Mouse (Mus musculus) stomach, postnatal 0 days (tissue): Measurements from ENCODE around the gene Rgs3. TPM values are rescaled to one million over a fixed set of nuclear protein-coding genes. Genes with fewer than 3 reads are reported as not detected.

Source experiments
- ATAC-seq: fragments of 200-750 bp; cut with Nextera tagmentation; 2 replicates; pipeline ENCODE4 v1.8.0; 2017; ENCODE audit not compliant: low FRiP score, low TSS enrichment
- DNase-seq: peaks from one replicate; pipeline ENCODE4 v3.0.0-alpha.2; 2016; ENCODE audit warnings: low spot score
- H3K27ac ChIP-seq: fragments of 300-500 bp; sonication (generic); replicated peaks from 2 replicates; pipeline ENCODE4 v1.5.1; 2014; ENCODE audit warnings: mild to moderate bottlenecking, control low read depth
- H3K27me3 ChIP-seq: fragments of 300-500 bp; sonication (generic); 2 replicates; pipeline ENCODE4 v1.6.1; 2014; ENCODE audit warnings: low read length; ENCODE audit not compliant: control insufficient read depth, insufficient read depth
- H3K36me3 ChIP-seq: fragments of 300-500 bp; sonication (generic); 2 replicates; pipeline ENCODE4 v1.6.1; 2014; ENCODE audit warnings: low read length, mixed read lengths; ENCODE audit not compliant: control insufficient read depth, insufficient read depth
- H3K4me1 ChIP-seq: fragments of 300-500 bp; sonication (generic); replicated peaks from 2 replicates; pipeline ENCODE4 v1.6.1; 2014; ENCODE audit warnings: antibody characterized with exemption; ENCODE audit not compliant: control insufficient read depth, insufficient read depth
- H3K4me2 ChIP-seq: fragments of 300-500 bp; sonication (generic); replicated peaks from 2 replicates; pipeline ENCODE4 v1.6.1; 2014; ENCODE audit warnings: low read depth, mild to moderate bottlenecking, control low read depth, moderate library complexity
- H3K4me3 ChIP-seq: fragments of 300-500 bp; sonication (generic); 2 replicates; pipeline ENCODE4 v1.5.1; 2014; ENCODE audit warnings: low read depth, low read length, control low read depth
- H3K9ac ChIP-seq: fragments of 300-500 bp; sonication (generic); 2 replicates; pipeline ENCODE4 v1.6.1; 2014; ENCODE audit warnings: mild to moderate bottlenecking, low read length, control low read depth, mixed read lengths
- H3K9me3 ChIP-seq: fragments of 300-500 bp; sonication (generic); 2 replicates; pipeline ENCODE4 v1.6.1; 2016; ENCODE audit warnings: low read length; ENCODE audit not compliant: control insufficient read depth
- CTCF ChIP-seq: IDR thresholded peaks from 2 replicates; pipeline ENCODE4 v1.5.1; 2016; ENCODE audit warnings: antibody characterized with exemption, low read depth, mild to moderate bottlenecking, moderate library complexity
- EP300 ChIP-seq: optimal IDR thresholded peaks from 2 replicates; pipeline ENCODE3; 2016; ENCODE audit warnings: antibody characterized with exemption
- WGBS: fragments of 180-500 bp; shearing (Covaris S2); extraction: QIAGEN DNeasy Blood & Tissue Kit; methylation state at CpG from one replicate; pipeline ENCODE4 v1.1.7; 2014; 5-methylcytosine and 5-hydroxymethylcytosine counted together
- polyA plus RNA-seq: library from polyadenylated mRNA; unstranded; fragments of >200 nt; fragmentation: Nextera tagmentation; extraction: Ambion mirVana; gene quantifications from 2 replicates; pipeline ENCODE4 v1.2.1, GENCODE M21; 2015

Rgs3 gene
- polyA plus RNA-seq, 1 experiment from 2014 or later: 30.0 TPM

DNA sequence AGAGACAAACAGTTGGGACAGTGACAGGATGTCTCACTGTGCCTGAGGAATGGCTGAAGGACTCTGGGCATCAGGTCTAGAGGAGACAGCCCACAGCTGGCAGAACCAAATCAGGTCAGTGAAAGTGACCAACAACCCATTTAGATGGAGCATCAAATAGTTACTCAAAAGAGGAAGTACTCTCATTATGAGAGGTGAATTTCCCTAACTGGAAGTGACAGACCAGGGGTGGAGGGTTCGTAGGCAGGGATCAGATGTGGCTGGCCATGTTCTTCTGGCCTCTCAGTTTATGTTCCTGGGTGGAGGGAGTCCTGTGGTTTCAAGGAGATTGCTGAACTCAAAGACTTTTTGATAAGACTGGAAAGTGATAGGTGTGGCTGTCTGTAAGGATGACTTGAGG, 40.9 kb downstream of the Rgs3 start:
- no peaks in the 10 kb centered on the region for H3K4me1 ChIP-seq
- WGBS: 83% methylated on average over 1 of the region's 1 CpGs
- no peak for ATAC-seq
- no peak overlapping the region for H3K27ac ChIP-seq
- no peak overlapping the region for H3K9ac ChIP-seq
- no peaks in the 10 kb centered on the region for H3K36me3 ChIP-seq
- H3K4me3 ChIP-seq: no peak overlapping the region
- DNase-seq: no peak
- H3K4me2 ChIP-seq: no peak overlapping the region
- no peaks in the 10 kb centered on the region for H3K9me3 ChIP-seq
- H3K27me3 ChIP-seq: no peaks in the 10 kb centered on the region
- TF ChIP-seq EP300: no peak

DNA sequence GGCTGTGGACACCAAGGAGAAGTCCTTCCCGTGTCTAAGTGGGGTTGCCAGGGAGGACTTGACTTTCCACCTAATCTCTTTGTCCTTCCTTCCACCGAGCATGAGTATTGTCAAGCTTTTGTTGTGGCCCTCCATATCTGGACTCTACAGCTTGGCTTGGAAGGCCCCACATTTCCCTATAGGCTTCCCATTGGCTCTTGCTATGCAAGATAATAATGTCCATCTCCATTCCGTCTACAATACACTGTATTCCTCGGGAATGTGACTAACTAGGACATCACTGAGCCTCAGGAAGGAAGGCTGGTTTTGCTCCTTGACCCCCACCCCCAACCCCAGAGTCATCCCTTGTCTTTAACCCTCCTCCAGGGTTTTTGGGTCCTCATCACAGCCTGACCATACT, 44.0 kb downstream of the Rgs3 start:
- 75% methylated on average over 4 of the region's 4 CpGs for WGBS
- ATAC-seq (no peak), DNase-seq (no peak)
- H3K4me1 ChIP-seq: no peaks in the 10 kb centered on the region
- H3K27ac ChIP-seq: no peak overlapping the region
- no peak overlapping the region for H3K4me3 ChIP-seq
- H3K9me3 ChIP-seq: no peaks in the 10 kb centered on the region
- no peaks in the 10 kb centered on the region for H3K27me3 ChIP-seq
- H3K9ac ChIP-seq: no peak overlapping the region
- H3K4me2 ChIP-seq: no peak overlapping the region
- no peaks in the 10 kb centered on the region for H3K36me3 ChIP-seq
- TF ChIP-seq CTCF (no peak), EP300 (no peak)

DNA sequence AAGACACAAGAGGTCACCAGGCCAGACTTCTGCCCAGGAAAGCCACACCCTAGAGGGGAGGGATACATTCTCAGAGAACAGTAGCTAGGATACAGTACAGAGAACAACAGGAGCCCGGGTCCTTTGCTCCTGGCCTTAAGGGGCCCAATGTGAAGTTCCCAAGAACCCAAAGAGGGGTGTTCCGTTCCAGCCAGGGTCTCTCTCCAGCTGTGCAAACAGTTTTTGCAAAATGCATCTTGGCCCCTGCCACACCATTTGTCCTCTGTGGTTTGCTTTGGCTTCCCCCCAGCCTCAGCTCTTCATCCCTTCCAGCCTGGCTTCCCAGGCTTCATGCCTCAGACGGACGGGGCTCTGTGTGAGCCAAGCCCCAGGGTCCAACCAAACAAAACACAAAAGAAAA, 44.4 kb downstream of the Rgs3 start:
- TF ChIP-seq CTCF: no peak
- TF ChIP-seq EP300: no peak
- Histone ChIP-seq H3K9me3 (no peaks in the 10 kb centered on the region), H3K4me2 (no peak overlapping the region), H3K9ac (no peak overlapping the region), H3K27me3 (no peaks in the 10 kb centered on the region), H3K4me3 (no peak overlapping the region), H3K4me1 (no peaks in the 10 kb centered on the region), H3K36me3 (no peaks in the 10 kb centered on the region), H3K27ac (no peak overlapping the region)
- no peak for ATAC-seq
- DNase-seq: no peak
- 56% methylated on average over 4 of the region's 4 CpGs for WGBS

DNA sequence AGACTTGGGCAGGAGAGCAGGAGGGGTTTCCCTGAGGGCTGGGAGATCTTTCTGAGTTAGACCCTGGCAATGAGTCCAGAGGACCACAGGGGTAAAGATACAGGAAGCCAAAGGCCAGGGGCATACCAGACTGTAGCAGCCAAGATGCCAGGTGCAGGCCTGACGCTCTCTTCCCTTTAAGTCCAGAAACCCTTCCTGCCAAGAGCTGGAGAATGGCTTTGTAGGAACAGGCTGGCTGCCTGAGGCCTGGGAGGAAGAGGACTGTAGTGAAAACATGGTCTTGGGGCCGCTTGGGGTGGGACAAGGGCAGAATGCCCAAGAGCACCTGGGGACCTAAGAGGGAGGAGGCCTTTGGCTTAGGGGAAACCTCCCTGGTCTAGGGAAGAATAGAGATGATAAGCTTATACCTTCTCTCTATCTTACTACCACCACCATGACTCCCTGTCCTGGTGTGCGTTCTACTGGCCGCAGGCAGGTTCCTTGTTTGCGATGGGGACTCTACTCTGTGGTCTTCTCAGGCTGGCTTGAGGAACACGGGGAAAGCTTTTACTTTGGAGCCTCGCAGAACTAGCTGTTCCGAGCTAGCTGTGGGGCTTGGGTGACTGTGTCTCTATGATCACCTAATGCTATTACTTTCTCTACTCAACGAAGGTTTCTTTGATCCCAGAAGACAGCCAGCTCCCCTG, 46.4 kb downstream of the Rgs3 start:
- no peaks in the 10 kb centered on the region for H3K9me3 ChIP-seq
- DNase-seq: no peak
- H3K27me3 ChIP-seq: no peaks in the 10 kb centered on the region
- no peak overlapping the region for H3K27ac ChIP-seq
- H3K4me2 ChIP-seq: no peak overlapping the region
- no peak overlapping the region for H3K9ac ChIP-seq
- TF ChIP-seq CTCF (no peak), EP300 (no peak)
- H3K36me3 ChIP-seq: no peaks in the 10 kb centered on the region
- 83% methylated on average over 9 of the region's 9 CpGs for WGBS
- no peak for ATAC-seq
- no peaks in the 10 kb centered on the region for H3K4me1 ChIP-seq
- H3K4me3 ChIP-seq: no peak overlapping the region

DNA sequence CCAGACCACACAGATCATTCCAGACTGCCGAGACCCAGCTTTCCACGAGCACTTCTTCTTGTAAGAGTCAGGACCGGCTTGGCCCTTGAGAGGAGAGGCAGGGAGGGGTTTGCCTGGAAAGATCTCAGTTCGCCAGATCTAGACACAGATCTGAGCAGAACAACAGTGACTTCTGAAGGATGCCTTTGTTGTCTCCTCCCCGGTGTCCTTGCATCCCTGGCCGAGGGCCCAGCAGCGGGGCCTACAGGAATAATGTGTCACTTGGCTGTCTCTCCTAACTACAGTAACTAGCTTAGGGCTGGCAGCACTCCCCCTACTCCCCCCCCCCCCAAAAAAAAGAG, 46.9 kb downstream of the Rgs3 start:
- Histone ChIP-seq H3K9ac (no peak overlapping the region), H3K27me3 (no peaks in the 10 kb centered on the region), H3K36me3 (no peaks in the 10 kb centered on the region), H3K4me1 (no peaks in the 10 kb centered on the region), H3K4me3 (no peak overlapping the region), H3K9me3 (no peaks in the 10 kb centered on the region), H3K4me2 (no peak overlapping the region), H3K27ac (no peak overlapping the region)
- no peak for TF ChIP-seq EP300
- no peak for TF ChIP-seq CTCF
- WGBS: 42% methylated on average over 7 of the region's 7 CpGs
- ATAC-seq (no peak), DNase-seq (no peak)

DNA sequence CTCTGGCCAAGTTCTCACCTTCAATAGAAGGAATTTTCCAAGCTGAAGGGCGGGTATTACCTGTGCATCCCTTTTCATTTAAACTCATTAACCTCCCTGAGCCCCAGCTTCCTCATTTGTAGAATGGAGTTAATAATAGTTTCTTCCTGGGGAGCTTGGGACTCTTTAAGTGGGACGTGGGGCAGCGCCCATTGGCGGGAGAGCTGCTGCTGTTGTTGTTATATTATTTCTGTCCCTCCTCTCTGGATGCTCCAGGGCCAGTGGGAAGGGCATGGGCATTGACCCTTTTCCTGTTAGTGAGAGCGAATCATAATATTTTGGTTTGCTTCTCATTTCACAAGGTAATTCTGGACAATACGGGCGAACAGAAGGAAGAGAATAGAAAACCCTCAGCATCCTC, 47.3 kb downstream of the Rgs3 start:
- DNase-seq (no peak), ATAC-seq (no peak)
- TF ChIP-seq EP300 (no peak), CTCF (no peak)
- Histone ChIP-seq H3K36me3 (no peaks in the 10 kb centered on the region), H3K4me2 (no peak overlapping the region), H3K4me3 (no peak overlapping the region), H3K9ac (no peak overlapping the region), H3K9me3 (no peaks in the 10 kb centered on the region), H3K4me1 (no peaks in the 10 kb centered on the region), H3K27ac (no peak overlapping the region), H3K27me3 (no peaks in the 10 kb centered on the region)
- 70% methylated on average over 7 of the region's 7 CpGs for WGBS
